Mouse (Mus musculus) spleen, postnatal 36 days (tissue): Measurements from ENCODE around the gene Nipal3.

Experiments
- DNase-seq, 2 experiments: peaks; one replicate each; pipeline ENCODE4 v3.0.0; 2022; ENCODE audit warnings: low spot score in 2 of 2, mixed read lengths in 1 of 2

Gene Nipal3

DNA sequence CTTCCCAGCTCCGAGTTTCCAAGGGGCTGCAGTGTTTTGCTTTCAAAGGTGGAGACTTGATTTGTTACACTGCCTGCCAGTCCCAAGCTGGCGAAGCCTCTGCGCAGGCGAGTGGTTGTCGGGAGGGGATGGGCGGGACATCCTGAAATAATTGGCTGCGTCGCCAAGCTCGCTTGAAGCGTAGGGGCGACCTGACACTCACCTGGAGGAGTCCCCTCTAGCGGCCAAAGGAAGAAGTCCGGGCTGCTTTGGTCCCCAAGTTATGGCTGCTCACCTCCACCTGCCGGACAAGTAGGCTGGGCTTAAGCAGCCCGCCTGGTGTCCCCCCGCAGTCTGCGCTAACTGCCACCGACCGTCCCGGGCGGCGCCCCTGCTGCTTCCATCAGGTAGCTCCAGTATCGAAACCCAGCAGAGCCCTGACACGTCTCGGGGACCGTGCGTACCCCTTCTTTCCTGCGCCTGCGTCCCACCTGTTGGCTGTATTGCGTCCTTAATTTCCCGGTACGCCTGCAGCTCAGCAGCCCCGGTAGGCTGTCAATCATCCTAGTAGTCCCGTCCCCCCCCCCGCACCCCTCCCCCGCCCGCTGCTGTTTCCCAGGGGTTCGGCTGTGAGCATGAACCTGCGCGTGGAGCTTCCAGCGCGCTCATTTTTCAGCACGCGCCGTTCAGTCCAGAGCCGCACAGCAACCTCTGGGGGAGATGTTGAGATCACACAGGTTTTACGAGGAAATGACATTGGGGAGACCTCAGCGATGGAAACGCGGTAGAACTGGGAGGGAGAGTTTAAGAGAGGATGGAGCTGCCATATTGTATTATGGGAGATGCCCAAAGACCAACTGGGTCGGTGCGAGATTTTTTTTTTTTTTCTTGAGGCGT lies at the start of gene Nipal3, which contains the start of gene Stpg1:
Gene Nipal3 (minus strand): TSS at position 518 of the 876 bp plus-strand sequence.
Gene Stpg1 (plus strand): TSS at position 270 of the 876 bp plus-strand sequence.
- peak; percentile 93 for DNase-seq

DNA sequence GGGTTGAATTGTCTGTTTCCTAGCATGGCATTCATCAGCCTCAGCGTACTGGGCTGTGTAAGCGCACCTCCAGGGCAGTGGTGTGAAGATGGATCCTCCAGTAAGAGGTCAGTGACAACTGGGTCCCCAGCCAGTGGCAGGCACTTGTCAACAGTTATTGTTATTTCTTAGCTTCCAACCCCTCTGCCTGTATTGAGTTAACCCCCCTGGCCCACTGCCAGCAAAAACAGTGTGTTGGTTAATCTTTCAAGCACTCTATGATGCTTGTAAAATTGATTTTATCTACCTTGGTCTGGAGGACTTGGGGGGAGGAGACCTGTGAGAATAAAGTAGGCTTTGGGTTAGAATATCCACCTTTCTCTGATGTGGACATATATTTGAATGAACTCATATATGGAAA lies 49.4 kb upstream of the Nipal3 start:
- DNase-seq, result no peak

DNA sequence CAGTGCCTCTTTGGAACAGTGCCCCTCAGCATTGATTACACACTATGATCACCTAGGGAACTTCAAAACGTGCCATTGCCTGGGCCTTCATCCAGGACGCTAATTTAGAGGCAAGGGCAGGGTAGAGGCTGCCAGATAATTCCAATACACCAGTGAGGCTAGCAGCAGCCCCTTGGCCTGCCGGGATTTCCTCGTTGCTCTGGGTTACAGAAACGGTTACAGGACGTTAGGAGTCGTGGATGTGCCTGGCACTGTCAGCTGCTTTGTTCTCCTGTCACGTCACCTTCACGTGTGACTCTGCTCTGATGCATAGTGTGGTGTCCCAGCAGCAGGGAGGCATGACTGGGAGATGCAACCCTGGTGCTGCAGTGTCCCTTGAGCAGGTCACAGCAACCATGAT lies 45.2 kb upstream of the Nipal3 start:
- no peak for DNase-seq

DNA sequence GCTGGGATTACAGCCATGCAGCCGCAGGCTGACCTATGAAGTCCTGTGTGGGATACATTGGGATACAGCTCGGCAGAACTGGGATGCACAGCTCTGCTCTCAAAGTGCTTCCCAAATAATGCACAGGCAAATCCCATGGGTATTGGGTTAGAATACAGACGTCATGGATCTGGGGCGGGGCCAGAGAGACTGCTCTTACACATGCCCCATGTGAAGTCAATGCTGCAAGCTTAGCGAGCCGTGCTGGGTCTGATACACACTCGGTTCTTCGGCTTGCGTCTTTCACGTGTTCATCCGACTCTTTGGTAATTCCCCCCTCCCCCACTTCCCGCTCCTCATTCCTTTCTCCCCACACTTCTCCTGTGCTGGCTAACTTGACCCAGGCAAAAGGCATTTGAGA lies 44.2 kb upstream of the Nipal3 start:
- DNase-seq, result no peak

DNA sequence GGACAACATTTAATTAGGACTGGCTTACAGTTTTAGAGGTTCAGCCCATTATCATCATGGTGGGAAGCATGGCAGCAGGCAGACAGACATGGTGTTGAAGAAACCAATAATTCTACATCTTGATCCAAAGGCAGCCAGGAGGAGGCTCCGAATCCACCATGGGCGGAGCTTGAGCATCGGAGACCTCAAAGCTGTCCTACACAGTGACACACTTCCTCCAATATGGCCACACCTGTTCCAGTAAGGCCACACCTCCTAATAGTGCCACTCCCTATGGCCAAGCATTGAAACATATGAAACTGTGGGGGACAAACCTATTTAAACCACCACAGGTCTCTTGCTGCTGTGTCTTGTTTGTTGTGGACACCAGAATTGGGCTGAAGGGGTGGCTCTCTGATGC lies 40.2 kb upstream of the Nipal3 start:
- DNase-seq, result no peak

DNA sequence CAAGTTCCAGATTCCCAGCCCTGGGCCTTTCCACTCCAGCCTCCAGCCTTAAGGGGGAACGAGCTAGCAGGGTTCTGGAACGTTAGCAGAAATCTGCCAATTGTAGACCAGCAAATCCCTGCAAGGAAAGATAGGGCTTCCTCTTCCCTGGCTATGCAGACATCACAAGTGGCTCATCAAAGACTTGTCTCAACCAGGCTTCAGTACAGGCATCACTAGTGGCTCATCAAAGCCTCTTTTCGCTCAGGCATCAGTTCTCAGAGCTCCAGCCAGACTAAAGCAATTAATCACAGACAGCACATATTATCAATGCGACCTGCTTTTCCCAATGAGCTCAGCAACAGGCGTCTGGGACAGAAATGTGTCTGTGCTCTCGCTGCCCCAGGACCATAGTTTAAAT lies 38.2 kb upstream of the Nipal3 start:
- no peak for DNase-seq

DNA sequence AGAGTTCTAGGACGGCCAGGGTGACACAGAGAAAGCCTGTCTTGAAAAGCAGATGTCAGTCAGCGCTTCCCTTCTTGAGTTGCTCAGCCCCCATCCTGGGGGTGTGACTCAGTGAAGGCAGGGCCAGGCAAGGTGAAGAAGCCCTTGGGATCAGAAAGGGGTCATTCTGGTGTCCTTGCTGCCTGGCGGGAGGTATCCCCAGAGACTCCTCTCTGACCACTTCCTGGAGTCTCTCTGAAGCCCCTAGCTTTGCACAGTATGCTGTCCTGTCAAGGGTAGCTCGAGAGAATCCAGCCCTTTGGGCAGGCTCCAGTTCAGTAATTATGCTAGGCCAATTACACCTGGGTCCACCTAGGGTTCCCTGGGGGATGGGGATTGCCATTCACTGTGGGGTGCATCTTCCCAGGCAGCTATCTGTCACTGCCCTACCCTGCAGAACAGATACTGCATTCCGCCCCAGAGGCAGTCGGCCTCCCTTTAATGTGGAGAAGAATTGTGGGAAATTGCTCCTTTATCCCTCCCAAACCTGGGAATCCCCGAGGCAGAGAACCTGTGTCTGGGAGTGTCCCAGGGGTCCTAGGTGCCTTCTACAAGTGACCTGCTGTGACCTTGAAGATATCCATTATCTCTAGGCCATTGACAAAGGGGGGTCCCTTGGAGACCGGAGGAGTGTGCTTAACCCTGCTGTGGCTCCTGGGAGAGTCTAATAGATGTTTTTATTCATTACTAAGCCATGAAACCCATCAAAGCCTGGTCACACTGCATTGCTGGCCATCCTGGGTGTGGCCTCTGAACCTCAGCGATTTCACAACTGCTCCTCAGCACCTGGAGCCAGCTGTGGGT lies 37.2 kb upstream of the Nipal3 start:
- no peak for DNase-seq

DNA sequence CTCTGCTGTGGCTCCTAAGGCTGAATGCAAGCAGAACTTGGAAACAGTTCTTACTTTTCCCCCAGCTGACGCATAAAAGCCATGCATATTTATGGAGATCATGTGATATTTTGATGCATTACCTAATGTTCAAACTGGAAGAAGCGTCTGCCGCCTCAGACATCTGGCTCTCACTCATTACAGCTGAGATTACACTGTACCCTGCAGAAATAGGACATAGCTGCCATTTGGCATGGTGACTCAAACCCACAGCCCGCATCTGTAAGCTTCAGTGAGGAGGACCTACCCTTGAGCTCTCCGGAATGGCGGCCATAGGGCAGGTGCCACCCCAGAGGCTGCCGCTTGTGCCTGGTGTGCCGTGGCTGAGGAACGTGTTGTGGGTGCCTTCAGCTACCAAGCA lies 36.4 kb upstream of the Nipal3 start:
- no peak for DNase-seq

DNA sequence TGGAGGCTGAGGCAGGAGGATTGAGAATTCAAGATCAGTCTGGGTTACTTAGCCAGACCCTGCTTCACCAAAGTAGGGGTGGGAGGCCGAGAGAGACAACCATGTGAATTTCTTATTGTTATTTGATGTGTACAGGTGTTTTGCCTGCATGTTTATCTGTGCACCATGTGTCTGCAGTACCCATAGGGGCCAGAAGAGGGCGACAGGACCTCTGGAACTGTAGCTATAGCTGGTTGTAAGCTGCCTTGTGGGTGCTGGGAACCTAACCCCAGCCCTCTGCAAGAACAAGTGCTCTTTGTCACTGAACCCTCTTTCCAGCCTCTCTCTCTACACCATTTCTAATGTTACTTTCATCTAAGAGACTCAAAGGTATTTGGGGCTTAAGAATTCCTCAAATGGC lies 35.4 kb upstream of the Nipal3 start:
- no peak for DNase-seq

DNA sequence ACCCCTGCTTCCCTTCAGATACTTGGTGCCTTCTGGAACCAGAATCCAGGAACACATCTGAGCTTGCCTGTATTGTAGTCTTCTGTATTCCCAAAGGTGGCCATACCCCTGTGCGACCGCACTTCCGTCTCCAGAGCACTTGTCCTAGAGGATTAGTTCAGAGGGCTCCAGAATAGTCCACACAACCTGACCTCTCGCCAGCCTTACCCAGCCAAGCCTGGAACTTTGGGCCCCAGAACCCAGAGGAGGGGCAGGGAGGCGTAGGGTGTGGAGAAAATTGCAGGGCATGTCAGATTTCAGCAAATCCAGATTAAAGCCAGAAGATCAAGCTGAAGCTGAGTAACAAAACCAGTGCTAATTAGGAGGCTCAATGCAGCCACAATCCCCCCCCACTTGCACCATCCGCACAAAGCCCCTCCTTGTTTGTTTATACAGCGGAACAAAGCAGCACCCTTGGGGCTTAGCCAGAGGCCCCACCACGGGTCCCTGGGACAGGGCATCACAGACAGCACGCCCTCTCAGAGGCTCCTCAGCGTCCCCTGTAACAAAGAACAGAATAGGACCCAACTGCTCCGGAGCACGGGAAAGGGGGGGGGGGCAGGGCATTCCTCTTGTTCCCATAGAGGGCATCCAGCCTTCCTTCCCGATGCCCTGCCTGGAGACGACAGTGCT lies 31.3 kb upstream of the Nipal3 start:
- no peak for DNase-seq

DNA sequence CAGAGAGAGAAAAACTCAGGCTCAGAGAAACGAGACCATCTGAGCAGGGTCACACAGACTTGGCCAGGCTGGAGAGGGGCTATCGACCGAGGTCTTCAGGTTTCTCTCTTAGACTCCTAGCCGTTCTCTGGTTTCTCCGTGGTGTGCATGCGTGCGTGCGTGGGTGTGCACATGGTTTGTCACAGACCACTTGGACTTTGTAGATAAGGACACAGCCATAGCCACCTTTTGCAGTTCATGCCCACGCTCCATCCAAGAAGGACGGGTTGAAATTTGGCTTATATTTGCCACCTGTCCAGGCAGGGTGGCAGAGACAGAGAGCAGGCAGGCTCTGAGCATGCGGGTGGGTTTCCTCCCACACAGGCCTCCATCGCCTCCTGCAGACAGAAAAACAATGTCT lies 30.2 kb upstream of the Nipal3 start:
- DNase-seq, result no peak

DNA sequence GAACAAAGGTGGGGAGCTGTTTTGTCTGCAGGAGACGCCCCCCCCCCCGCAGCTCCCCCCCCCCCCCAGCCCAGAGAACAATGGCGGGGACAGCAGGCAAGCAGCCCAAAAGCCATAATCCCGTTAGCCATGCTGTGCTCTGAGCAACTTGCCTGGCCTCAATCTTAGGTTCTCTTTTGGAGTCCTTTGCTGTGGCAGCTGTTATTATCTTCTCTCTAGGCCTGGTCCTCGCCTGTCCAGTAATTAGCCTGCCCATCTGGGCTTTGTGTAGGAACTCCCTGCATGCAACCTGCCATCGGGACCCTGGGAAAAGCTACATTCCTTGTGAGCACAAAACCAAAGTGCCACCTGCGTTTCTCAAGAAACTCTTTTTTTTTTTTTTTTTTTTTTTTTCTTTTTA lies 29.1 kb upstream of the Nipal3 start:
- no peak for DNase-seq

DNA sequence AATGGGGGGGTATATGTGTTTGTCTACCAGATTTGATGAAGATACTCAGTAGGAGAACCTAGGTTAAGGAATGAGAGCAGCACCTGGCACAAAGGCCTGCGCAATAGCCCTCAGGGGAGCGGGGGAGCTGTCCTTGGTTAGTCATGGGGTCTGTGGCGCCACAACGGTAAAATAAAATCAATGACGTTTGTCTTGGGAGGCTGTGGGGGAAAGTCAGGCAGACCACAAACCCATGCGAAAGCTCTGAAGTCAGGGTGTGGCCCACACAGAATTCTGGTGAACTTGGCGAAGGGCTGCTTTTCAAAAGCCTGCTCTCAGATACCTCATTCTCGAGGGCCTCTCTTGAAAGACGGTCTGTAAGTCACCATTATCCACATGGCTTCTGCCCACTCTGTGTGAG lies 25.6 kb upstream of the Nipal3 start:
- no peak for DNase-seq

DNA sequence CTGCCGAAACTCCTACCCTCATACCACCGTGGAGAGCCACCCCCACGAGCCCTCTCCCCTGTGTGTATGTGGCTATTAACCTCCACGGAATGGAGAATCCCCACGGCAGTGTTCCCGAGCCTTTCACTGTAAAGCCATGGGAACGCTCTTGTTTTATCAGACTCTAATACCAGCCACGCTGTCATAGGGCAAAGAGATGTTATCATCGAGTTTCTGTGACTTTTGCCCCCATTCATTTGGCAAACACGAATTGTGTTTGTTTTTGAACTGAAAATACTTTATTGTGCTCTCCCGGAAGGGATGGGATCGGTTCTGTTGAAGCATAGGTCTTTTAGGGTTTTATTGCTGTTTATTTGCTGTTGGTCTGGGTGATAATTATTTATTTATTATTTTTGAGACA lies 23.3 kb upstream of the Nipal3 start:
- DNase-seq, result no peak

DNA sequence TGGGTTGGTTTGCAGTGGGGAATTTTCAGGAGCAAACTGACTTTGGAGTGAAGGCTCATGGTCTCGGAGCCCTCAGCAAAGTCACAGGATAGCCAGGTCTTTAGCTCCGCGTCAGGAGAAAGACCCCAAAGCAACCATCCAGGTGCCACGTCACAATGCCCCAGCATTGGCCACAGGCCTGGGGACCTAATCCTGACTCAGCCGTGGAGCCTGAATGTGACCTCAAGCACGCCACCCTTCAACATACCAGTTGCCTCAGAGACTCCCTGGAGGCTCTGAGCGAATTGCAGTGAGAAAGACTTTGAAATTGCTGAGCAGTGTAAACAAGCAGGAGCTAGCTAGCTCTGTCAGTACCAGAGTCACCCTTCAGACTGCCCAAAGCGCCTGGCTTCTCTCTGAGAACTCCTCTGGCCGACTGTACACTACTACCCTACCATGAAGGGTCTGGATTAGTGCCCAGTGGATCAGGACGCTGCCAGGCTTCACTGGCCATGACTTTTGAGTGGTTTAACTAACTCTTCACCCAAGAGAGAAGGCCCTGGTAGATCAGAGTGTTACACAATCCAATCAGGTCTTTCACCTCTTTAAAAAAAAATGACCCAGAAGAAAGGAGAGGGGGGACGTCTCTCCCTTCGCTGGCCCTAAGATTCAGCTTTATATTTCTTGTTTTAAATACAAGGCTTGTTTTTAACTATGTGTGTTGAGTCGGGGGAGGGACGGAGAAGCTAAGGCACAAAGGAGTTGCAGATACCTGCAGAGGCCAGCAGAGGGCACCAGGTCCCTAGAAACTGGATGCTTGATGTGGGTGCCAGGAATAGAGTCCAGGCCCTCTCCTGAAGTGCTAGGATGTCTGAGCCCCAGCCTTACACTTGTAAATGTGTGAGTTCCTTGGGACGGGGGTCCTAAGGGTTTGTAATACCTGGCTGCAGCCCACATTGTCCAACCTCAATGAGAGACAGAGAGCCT lies 21.8 kb upstream of the Nipal3 start:
- peak; percentile 35 to 48 for DNase-seq

DNA sequence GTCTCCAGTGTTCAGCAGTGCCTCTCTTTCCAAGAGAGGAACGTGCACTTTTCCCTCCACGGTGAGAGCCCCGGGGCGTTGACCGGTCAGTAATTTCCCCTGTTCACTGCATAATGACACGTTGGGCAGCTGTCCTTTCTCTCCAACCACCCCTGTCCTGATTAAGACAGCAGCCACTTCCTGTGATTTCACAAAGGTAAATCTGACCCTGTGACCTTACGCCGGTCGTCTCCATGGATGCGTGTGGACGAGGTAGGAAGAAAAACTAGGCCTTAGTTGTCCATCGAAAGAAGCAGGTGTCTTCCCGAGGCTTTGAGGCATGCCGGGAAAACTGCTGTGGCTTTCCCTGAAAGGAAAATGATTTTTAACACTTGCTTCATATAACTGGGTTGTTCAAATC lies 20.1 kb upstream of the Nipal3 start:
- DNase-seq, result no peak

DNA sequence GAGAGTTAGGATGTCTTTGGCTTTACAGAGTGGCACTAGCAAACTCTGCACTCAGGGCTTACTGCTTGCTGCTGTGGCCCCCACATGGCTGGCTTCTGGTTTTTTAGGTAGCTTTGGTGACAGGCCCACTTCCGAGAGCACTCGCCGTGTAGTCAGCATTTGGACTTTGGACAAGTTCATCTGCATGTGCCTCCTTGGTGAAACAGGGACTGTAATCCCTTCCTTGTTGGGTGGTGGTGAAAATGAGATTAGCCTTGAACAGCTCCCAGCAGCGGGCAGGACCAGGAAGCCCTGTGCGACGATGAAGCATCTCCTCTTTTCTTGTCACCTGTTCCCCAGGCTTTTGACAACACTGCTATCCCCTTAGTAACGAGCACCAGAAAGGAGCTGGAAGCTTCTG lies 19.0 kb upstream of the Nipal3 start:
- no peak for DNase-seq

DNA sequence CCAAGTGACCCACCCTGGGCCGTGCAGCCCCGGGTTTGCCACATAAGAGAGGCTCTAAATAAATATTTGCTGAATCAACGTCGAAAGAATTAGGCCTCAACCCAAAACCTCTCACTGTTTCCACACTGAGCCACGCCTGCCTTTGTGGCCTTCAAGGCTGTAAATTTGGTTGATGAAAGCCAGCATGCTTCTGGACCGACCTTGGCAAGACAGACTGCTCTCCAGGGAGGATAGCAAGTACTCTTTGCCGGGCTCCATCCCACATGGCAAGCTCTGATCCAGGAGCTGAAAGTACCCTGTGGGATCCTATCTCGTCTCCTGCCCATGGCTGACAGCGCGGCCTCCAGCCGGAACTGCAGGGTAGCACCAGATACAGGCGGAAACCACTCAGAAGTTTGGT lies 14.7 kb upstream of the Nipal3 start:
- no peak for DNase-seq

DNA sequence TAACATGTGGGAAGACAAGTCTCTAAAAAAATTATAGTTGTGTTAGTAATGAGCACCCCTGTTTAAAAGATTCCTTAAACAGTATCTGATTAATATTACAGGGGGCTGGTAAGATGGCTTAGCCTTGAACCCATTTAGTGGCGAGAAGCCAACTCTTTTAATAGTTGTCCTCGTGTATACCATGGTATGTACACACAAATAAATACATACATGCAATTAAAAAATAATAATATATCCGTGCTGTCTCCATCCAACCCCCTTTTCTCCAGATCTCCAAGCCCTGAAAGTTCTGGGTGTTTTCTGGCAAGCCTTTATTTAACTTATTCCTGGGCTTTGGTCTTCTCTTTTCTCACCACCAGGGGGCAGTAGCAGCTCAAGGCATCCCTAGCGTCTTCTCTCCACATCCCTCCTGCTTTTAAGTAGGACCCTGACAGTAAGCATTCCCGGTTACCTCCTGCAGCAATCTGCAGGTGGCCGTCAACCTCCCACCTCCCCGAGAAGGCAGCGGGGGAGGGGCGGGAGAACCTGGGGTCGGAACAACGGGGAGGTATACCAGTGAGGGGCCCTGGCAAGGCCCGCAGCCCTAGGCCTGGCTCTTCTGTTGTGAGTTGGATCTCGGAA lies 13.7 kb upstream of the Nipal3 start:
- DNase-seq, result peak; percentile 19 to 53

DNA sequence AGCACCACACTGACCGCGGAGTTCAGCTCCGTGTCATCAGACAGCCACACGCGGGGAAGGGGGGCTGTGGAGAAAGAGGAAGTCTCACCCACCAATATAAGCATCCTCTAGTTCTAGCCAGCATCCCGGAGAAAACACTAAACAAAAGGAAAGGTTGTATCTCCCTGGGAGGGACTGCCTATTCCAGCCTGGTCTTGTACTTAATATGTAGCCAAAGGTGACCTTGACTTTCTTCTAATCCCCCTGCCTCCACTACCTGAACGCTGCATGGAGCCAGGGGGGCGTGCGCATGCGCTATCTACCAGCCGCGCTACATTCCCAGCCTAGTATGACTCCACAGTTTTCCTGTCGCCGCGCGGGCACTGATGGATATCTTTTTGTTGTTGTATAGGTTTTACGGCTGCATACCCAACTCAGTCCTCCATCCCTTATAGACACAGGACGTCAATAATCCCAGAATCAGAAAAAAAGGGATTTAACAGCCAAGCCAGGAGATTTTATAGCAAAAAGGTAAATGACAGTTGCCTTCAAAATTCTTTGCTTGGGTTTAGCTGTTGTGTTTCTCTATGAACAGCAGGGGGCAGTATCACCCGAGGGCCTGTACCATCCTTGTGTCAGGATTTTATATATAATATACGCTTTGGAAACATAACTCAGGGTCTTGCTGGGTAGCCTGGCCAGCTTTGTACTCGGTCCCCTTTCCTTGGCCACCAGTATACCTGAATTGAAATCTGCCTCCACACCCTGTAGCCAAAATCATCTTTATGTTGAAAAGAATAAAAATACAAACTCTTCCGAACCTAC lies 12.9 kb upstream of the Nipal3 start:
- DNase-seq, result peak; percentile 19 to 23
